Mouse (Mus musculus): ENCODE results near the gene Crabp2. TPM values are rescaled to one million over a fixed set of nuclear protein-coding genes. Genes with fewer than 3 reads are reported as not detected.

Crabp2 gene
- polyA plus RNA-seq, 1 experiment from 2014 or later: 35.9 TPM

DNA sequence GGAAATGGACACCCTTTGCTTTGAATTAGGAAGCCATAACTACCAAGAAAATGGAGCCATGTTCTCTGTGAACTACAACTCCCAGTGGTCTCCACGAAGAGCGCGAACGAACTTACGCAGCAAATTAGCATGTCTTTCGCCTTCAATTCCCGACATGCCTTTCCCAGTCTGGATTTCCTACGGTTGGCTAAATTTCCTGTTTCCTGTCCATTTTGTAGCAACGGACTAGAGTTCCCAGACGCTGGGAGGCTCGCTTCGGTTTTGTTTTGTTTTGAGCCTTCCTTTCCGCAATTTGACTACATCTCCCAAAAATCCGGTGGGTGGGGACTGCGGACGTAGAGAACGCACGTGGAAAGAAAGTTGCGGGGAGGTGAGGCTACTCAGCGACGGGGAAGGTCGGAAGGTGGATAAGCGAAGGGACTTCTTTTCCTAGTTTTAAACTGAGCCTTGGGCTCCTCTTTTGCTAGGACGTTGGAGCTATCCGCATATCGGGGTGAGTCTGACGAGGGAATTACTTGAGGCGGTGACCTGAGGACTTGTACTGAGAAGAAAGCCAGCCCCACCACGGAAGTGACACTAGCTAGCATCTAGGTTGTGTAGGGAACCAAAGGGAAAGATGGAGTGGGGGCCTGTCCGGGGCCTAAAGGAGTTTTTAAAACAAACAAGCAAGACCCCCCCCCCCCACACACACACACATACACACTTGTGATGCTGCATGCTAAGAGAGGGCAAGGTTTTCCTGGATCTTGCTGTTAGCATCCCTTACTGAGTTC lies 28.9 kb upstream of the Crabp2 start, which contains the start of gene Mrpl24:
TSS of gene Mrpl24 (plus strand) at position 171 of the 773 bp plus-strand sequence.
- Histone ChIP-seq H3K4me2 (ENCODE audit: low read length) (peak within 1 kb of the TSS; percentile 72), H3K4me1 (ENCODE audit: control insufficient read depth, insufficient read depth, low read length) (no peaks in the 10 kb centered on the region), H3K36me3 (ENCODE audit: control insufficient read depth, insufficient read depth, low read length) (peaks cover 60% of the 10 kb centered on the region), H3K9me3 (replicated peaks; ENCODE audit: control insufficient read depth, low read length) (no peaks in the 10 kb centered on the region), H3K27me3 (replicated peaks; ENCODE audit: control insufficient read depth, insufficient read depth, low read length) (no peaks in the 10 kb centered on the region), H3K27ac (ENCODE audit: low read depth, low read length) (peak within 1 kb of the TSS; percentile 52), H3K4me3 (ENCODE audit: low read depth, low read length) (peak within 1 kb of the TSS; percentile 51), H3K9ac (ENCODE audit: low read length) (peak within 1 kb of the TSS; percentile 59)
- WGBS: under 1% methylated on average over 30 of the region's 30 CpGs
- ATAC-seq (peak; percentile 94), DNase-seq (ENCODE audit: low spot score) (peak; percentile 98)

GRCm38 (mm10) chr3:87920270-87920943 lies 28.1 kb upstream of the Crabp2 start:
- Histone ChIP-seq H3K4me2 (ENCODE audit: low read length) (peak overlapping the region; percentile 72), H3K27ac (ENCODE audit: low read depth, low read length) (no peak overlapping the region), H3K9me3 (replicated peaks; ENCODE audit: control insufficient read depth, low read length) (no peaks in the 10 kb centered on the region), H3K9ac (ENCODE audit: low read length) (peak overlapping the region; percentile 59; the same call in 1 of the 2 replicates), H3K4me3 (ENCODE audit: low read depth, low read length) (peak overlapping the region; percentile 51), H3K36me3 (ENCODE audit: control insufficient read depth, insufficient read depth, low read length) (peaks cover 60% of the 10 kb centered on the region), H3K27me3 (replicated peaks; ENCODE audit: control insufficient read depth, insufficient read depth, low read length) (no peaks in the 10 kb centered on the region), H3K4me1 (ENCODE audit: control insufficient read depth, insufficient read depth, low read length) (no peaks in the 10 kb centered on the region)
- 72% methylated on average over 9 of the region's 9 CpGs for WGBS
- no peak for ATAC-seq
- no peak for DNase-seq (ENCODE audit: low spot score)

GRCm38 (mm10) chr3:87924996-87925395 lies 23.5 kb upstream of the Crabp2 start:
- Histone ChIP-seq H3K36me3 (ENCODE audit: control insufficient read depth, insufficient read depth, low read length) (peaks cover 66% of the 10 kb centered on the region), H3K9ac (ENCODE audit: low read length) (no peak overlapping the region), H3K4me1 (ENCODE audit: control insufficient read depth, insufficient read depth, low read length) (peaks cover 5% of the 10 kb centered on the region; the same call in 1 of the 2 replicates), H3K4me3 (ENCODE audit: low read depth, low read length) (no peak overlapping the region), H3K27me3 (replicated peaks; ENCODE audit: control insufficient read depth, insufficient read depth, low read length) (no peaks in the 10 kb centered on the region), H3K4me2 (ENCODE audit: low read length) (no peak overlapping the region), H3K9me3 (replicated peaks; ENCODE audit: control insufficient read depth, low read length) (no peaks in the 10 kb centered on the region), H3K27ac (ENCODE audit: low read depth, low read length) (no peak overlapping the region)
- DNase-seq (ENCODE audit: low spot score) (no peak), ATAC-seq (no peak)
- WGBS: 95% methylated on average over 7 of the region's 7 CpGs

DNA sequence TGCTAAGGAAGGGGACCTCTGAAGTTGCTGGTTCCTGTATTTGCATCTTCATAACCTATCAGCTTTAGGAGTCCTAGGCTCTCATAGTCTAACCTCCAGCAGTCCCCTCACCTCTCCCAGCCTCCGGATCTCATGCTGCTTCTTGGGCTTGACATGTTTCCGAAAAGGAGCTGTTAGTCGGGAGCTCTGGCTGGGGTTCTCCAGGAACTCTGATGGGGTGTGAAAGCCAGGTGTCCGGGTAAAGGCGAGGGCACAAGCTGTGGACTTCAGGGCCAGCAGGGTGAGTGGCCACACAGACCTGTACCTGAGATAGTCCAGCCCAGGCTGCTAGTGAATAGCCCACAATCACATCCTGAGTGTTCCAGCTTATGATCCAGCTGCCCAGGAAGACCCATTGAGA lies 21.0 kb upstream of the Crabp2 start:
- 89% methylated on average over 5 of the region's 5 CpGs for WGBS
- Histone ChIP-seq H3K4me3 (ENCODE audit: low read depth, low read length) (no peak overlapping the region), H3K27ac (ENCODE audit: low read depth, low read length) (no peak overlapping the region), H3K9ac (ENCODE audit: low read length) (no peak overlapping the region), H3K4me2 (ENCODE audit: low read length) (no peak overlapping the region), H3K36me3 (ENCODE audit: control insufficient read depth, insufficient read depth, low read length) (peaks cover 66% of the 10 kb centered on the region), H3K9me3 (replicated peaks; ENCODE audit: control insufficient read depth, low read length) (no peaks in the 10 kb centered on the region), H3K27me3 (replicated peaks; ENCODE audit: control insufficient read depth, insufficient read depth, low read length) (no peaks in the 10 kb centered on the region), H3K4me1 (ENCODE audit: control insufficient read depth, insufficient read depth, low read length) (peaks cover 10% of the 10 kb centered on the region; the same call in 1 of the 2 replicates)
- ATAC-seq: no peak
- DNase-seq (ENCODE audit: low spot score): no peak

DNA sequence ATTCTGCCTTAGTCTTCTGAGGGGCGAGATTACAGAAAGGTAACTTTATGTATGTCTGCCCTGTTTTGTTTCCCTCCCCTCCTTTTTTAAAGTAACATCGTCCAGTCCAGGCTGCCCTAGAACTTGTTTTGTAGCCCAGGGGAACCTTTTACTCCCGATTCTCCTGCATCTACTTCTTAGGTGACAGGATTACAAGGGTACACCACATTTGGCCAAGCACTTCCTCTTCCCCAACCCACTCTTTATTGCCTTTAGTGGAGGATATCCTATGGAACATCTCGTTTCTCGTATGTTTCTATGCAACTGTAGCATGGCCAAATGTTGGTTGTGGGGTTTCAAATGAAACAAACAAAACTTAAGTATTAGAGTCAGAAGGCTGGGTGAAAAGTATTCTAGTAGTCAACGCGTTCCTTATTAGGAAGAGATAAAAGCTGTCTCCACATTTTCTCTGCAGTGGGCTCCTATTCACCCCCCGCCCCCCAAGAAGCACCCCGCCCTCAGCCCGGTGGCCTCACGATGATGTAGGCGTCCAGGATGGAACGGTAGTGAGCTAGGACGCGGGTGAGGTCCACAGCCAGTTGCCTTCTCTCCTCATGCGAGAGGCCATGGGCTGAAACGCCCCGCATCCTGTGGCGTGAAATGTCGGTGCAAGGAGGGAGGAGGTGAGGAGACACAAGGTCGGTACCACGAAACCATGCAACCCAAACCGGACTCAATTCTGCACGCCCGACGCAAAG lies 19.0 kb upstream of the Crabp2 start:
- 9% methylated on average over 26 of the region's 26 CpGs for WGBS
- no peaks in the 10 kb centered on the region for H3K27me3 ChIP-seq (replicated peaks; ENCODE audit: control insufficient read depth, insufficient read depth, low read length)
- no peaks in the 10 kb centered on the region for H3K9me3 ChIP-seq (replicated peaks; ENCODE audit: control insufficient read depth, low read length)
- ATAC-seq (peak; percentile 45), DNase-seq (ENCODE audit: low spot score) (no peak)
- H3K4me2 ChIP-seq (ENCODE audit: low read length): peak overlapping the region; percentile 75
- H3K27ac ChIP-seq (ENCODE audit: low read depth, low read length): 0 out of 2 replicates have a peak overlapping the region, but pooled peaks have one; percentile 86
- peak overlapping the region; percentile 64 for H3K4me3 ChIP-seq (ENCODE audit: low read depth, low read length)
- H3K36me3 ChIP-seq (ENCODE audit: control insufficient read depth, insufficient read depth, low read length): peaks cover 63% of the 10 kb centered on the region
- H3K9ac ChIP-seq (ENCODE audit: low read length): peak overlapping the region; percentile 78
- H3K4me1 ChIP-seq (ENCODE audit: control insufficient read depth, insufficient read depth, low read length): peaks cover 10% of the 10 kb centered on the region; the same call in 1 of the 2 replicates

DNA sequence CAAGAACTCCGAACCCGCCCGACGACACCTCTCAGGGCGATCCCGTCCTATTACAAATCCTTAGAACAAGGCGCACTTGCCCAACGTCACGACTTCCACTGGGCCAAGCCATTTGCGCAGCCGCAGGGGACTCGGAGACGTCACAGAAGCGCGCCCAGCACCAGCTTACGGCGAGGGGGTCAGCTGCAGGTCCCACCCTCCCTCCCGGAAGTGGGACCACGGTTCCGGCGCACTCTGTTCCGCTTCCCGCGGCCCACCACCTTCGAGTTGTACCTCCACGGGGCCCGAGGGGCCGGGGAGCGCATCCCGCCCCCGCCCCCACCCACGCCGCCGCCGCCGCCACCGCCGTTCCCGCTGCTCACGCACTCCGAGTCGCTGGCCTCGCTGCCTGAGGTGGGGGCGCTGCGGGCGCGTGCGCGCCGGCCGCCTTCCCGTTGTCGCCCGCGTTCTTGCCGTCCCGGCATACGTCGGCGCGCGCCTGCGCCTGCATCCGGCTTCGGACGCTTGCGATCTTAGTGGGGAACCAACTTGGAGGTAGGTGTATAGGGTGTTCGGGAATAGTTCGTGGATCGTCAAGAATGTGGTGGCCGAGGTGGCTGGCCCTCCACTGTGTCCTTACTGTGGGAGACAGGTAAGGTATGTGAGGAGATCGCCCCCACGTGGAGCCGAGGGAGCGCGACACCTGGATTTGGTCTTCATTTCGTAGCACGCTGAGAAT lies 18.2 kb upstream of the Crabp2 start, which contains the start of the genes Isg20l2 and Rrnad1:
TSS of gene Isg20l2 (plus strand) at position 237 of the 718 bp plus-strand sequence.
TSS of gene Rrnad1 (minus strand) at position 640 of the 718 bp plus-strand sequence.
- H3K36me3 ChIP-seq (ENCODE audit: control insufficient read depth, insufficient read depth, low read length): peaks cover 63% of the 10 kb centered on the region
- H3K27me3 ChIP-seq (replicated peaks; ENCODE audit: control insufficient read depth, insufficient read depth, low read length): no peaks in the 10 kb centered on the region
- DNase-seq (ENCODE audit: low spot score): peak; percentile 99
- peak within 1 kb of the TSS; percentile 64 for H3K4me3 ChIP-seq (ENCODE audit: low read depth, low read length)
- H3K9me3 ChIP-seq (replicated peaks; ENCODE audit: control insufficient read depth, low read length): no peaks in the 10 kb centered on the region
- peak within 1 kb of the TSS; percentile 78 for H3K9ac ChIP-seq (ENCODE audit: low read length)
- peak within 1 kb of the TSS; percentile 86 for H3K27ac ChIP-seq (ENCODE audit: low read depth, low read length)
- peaks cover 10% of the 10 kb centered on the region; the same call in 1 of the 2 replicates for H3K4me1 ChIP-seq (ENCODE audit: control insufficient read depth, insufficient read depth, low read length)
- H3K4me2 ChIP-seq (ENCODE audit: low read length): peak within 1 kb of the TSS; percentile 75
- under 1% methylated on average over 78 of the region's 78 CpGs for WGBS
- ATAC-seq: peak; percentile 98

GRCm38 (mm10) chr3:87934026-87934425 lies 14.4 kb upstream of the Crabp2 start:
- H3K27me3 ChIP-seq (replicated peaks; ENCODE audit: control insufficient read depth, insufficient read depth, low read length): no peaks in the 10 kb centered on the region
- H3K4me3 ChIP-seq (ENCODE audit: low read depth, low read length): no peak overlapping the region
- 64% methylated on average over 5 of the region's 5 CpGs for WGBS
- H3K9ac ChIP-seq (ENCODE audit: low read length): no peak overlapping the region
- peaks cover 61% of the 10 kb centered on the region for H3K36me3 ChIP-seq (ENCODE audit: control insufficient read depth, insufficient read depth, low read length)
- H3K4me2 ChIP-seq (ENCODE audit: low read length): no peak overlapping the region
- peaks cover 10% of the 10 kb centered on the region; the same call in 1 of the 2 replicates for H3K4me1 ChIP-seq (ENCODE audit: control insufficient read depth, insufficient read depth, low read length)
- DNase-seq (ENCODE audit: low spot score): no peak
- H3K27ac ChIP-seq (ENCODE audit: low read depth, low read length): no peak overlapping the region
- ATAC-seq: no peak
- no peaks in the 10 kb centered on the region for H3K9me3 ChIP-seq (replicated peaks; ENCODE audit: control insufficient read depth, low read length)

- Histone ChIP-seq H3K9ac (ENCODE audit: low read length) (no peak overlapping the region), H3K4me3 (ENCODE audit: low read depth, low read length) (no peak overlapping the region), H3K27ac (ENCODE audit: low read depth, low read length) (no peak overlapping the region), H3K4me2 (ENCODE audit: low read length) (no peak overlapping the region), H3K27me3 (replicated peaks; ENCODE audit: control insufficient read depth, insufficient read depth, low read length) (no peaks in the 10 kb centered on the region), H3K36me3 (ENCODE audit: control insufficient read depth, insufficient read depth, low read length) (peaks cover 66% of the 10 kb centered on the region), H3K4me1 (ENCODE audit: control insufficient read depth, insufficient read depth, low read length) (peaks cover 6% of the 10 kb centered on the region; the same call in 1 of the 2 replicates), H3K9me3 (replicated peaks; ENCODE audit: control insufficient read depth, low read length) (no peaks in the 10 kb centered on the region)
- ATAC-seq: no peak
- no peak for DNase-seq (ENCODE audit: low spot score)
- 75% methylated on average over 4 of the region's 4 CpGs for WGBS
Measured at GRCm38 (mm10) chr3:87934501-87934900, 14.0 kb upstream of the Crabp2 start.

Data from forebrain, embryonic 14.5 days (tissue).